Mouse (Mus musculus): ENCODE data around the gene Agpat2. TPM values are rescaled to one million over a fixed set of nuclear protein-coding genes. Genes with fewer than 3 reads are reported as not detected.

The Agpat2 gene
- total RNA-seq, 1 experiment from 2014 or later = 405 TPM

Small RNA genes within 50 kb of the gene (microRNA-seq; reads per million reads assigned to microRNA genes)
- 5.1 to 5.7 reads per million in 2 experiments for gene Mir126a
- 0 reads per million in 2 experiments for gene Mir126b

Other genes starting within 250 kb of the Agpat2 start
- gene Card9, start 243.5 kb downstream of the Agpat2 start, total RNA-seq (2021) = 1.2 and 1.6 TPM in 2 replicates
- 26.9 and 33.7 TPM in 2 replicates for gene Snapc4, start 223.8 kb downstream of the Agpat2 start, total RNA-seq (2021)
- gene Entr1, start 215.1 kb downstream of the Agpat2 start, total RNA-seq (2021) = 83.5 and 94.9 TPM in 2 replicates
- 122 TPM in 2 replicates for gene Pmpca, start 215.1 kb downstream of the Agpat2 start, total RNA-seq (2021)
- 14.5 and 16.9 TPM in 2 replicates for gene Inpp5e, start 195.2 kb downstream of the Agpat2 start, total RNA-seq (2021)
- gene Sec16a, start 159.2 kb downstream of the Agpat2 start, total RNA-seq (2021) = 50.1 and 54.6 TPM in 2 replicates
- gene Notch1, start 87.8 kb downstream of the Agpat2 start, total RNA-seq (2021) = 27.5 and 35.7 TPM in 2 replicates
- 217 and 247 TPM in 2 replicates for gene Egfl7, start 24.4 kb downstream of the Agpat2 start, total RNA-seq (2021)
- not detected in 2 replicates for gene Gm20532, start 17.8 kb downstream of the Agpat2 start, total RNA-seq (2021)
- 10.0 and 12.3 TPM in 2 replicates for gene Fam69b, start 24.0 kb upstream of the Agpat2 start, total RNA-seq (2021)
- not detected in 2 replicates for gene Lcn4, start 66.9 kb upstream of the Agpat2 start, total RNA-seq (2021)